Mouse (Mus musculus) adrenal gland, adult (tissue): ENCODE data around the gene Golt1b.

Experiments
- DNase-seq, 2 experiments: peaks; one replicate each; pipeline ENCODE4 v3.0.0; 2022 to 2023; ENCODE audit warnings: low spot score in 1 of 2; ENCODE audit not compliant: inconsistent age in 2 of 2

Golt1b gene

GRCm38 (mm10) chr6:142381615-142382014 is 5.4 kb upstream of the Golt1b start:
- DNase-seq = no peak

GRCm38 (mm10) chr6:142384521-142384920 is 2.5 kb upstream of the Golt1b start:
- DNase-seq = no peak

GRCm38 (mm10) chr6:142386285-142387010 is 573 bp upstream of the Golt1b start:
- no peak for DNase-seq

GRCm38 (mm10) chr6:142387755-142388271 is 792 bp downstream of the Golt1b start:
- DNase-seq = peak in 1 of 2 experiments; percentile 32

GRCm38 (mm10) chr6:142389101-142389500 is 2.1 kb downstream of the Golt1b start:
- no peak for DNase-seq

GRCm38 (mm10) chr6:142392312-142392711 is 5.3 kb downstream of the Golt1b start:
- no peak for DNase-seq

GRCm38 (mm10) chr6:142394669-142395068 is 7.6 kb downstream of the Golt1b start:
- DNase-seq = no peak

- no peak for DNase-seq
These were observed 8.7 kb downstream of the Golt1b start for GRCm38 (mm10) chr6:142395756-142396155.

GRCm38 (mm10) chr6:142411140-142411539 is 24.1 kb downstream of the Golt1b start:
- peak in 1 of 2 experiments; percentile 37 for DNase-seq

- no peak for DNase-seq
These were observed 26.0 kb downstream of the Golt1b start, which contains the start of gene Spx for GRCm38 (mm10) chr6:142412906-142413491. Gene Spx (plus strand): TSS chr6:142413441.

GRCm38 (mm10) chr6:142413845-142414244 is 26.8 kb downstream of the Golt1b start:
- no peak for DNase-seq

- DNase-seq = no peak
These were observed 27.6 kb downstream of the Golt1b start for GRCm38 (mm10) chr6:142414597-142414996.

GRCm38 (mm10) chr6:142424976-142425375 is 38.0 kb downstream of the Golt1b start:
- DNase-seq = no peak

- DNase-seq = no peak
These were observed 42.1 kb downstream of the Golt1b start for GRCm38 (mm10) chr6:142429072-142429471.

GRCm38 (mm10) chr6:142451381-142451780 is 64.4 kb downstream of the Golt1b start:
- DNase-seq = no peak

- no peak for DNase-seq
These were observed 66.3 kb downstream of the Golt1b start for GRCm38 (mm10) chr6:142453311-142453710.
